Mouse (Mus musculus) thymus, adult 2 months (tissue): Measurements from ENCODE around the gene Tubb4a.

ENCODE experiments used
- CTCF ChIP-seq: fragments of 200-500 bp; IDR thresholded peaks from 2 replicates; pipeline ENCODE4 v1.5.1; 2012; ENCODE audit warnings: mild to moderate bottlenecking, control low read depth, low read length, moderate library complexity, borderline replicate concordance; ENCODE audit not compliant: control insufficient read depth, poor library complexity, insufficient read depth; ENCODE audit errors: extremely low read depth
- POLR2A ChIP-seq: fragments of 200-500 bp; IDR thresholded peaks from 2 replicates; pipeline ENCODE4 v1.6.1; 2012; ENCODE audit warnings: mild to moderate bottlenecking, low read length, control low read depth, moderate library complexity; ENCODE audit not compliant: control insufficient read depth, poor library complexity, insufficient read depth; ENCODE audit errors: extremely low read depth

GRCm38 (mm10) chr17:57087049-57087832 is at the start of gene Tubb4a:
- no peak for TF ChIP-seq CTCF
- no peak for TF ChIP-seq POLR2A
